Mouse (Mus musculus) intestine, postnatal 0 days (tissue): ENCODE results near the gene Vezf1. TPM values are rescaled to one million over a fixed set of nuclear protein-coding genes. Genes with fewer than 3 reads are reported as not detected.

ENCODE experiments used
- ATAC-seq: fragments of 200-750 bp; cut with Nextera tagmentation; 2 replicates; pipeline ENCODE4 v1.8.0; 2017; ENCODE audit warnings: mild to moderate bottlenecking, moderate TSS enrichment, moderate library complexity
- H3K27ac ChIP-seq: fragments of 300-500 bp; sonication (generic); 2 replicates; pipeline ENCODE4 v1.5.1; 2014; ENCODE audit warnings: mild to moderate bottlenecking, low read depth, low read length, moderate library complexity
- H3K27me3 ChIP-seq: fragments of 300-500 bp; sonication (generic); replicated peaks from 2 replicates; pipeline ENCODE4 v1.6.1; 2014; ENCODE audit warnings: low read length, mixed read lengths; ENCODE audit not compliant: control insufficient read depth, insufficient read depth
- H3K36me3 ChIP-seq: fragments of 300-500 bp; sonication (generic); 2 replicates; pipeline ENCODE4 v1.6.1; 2014; ENCODE audit warnings: mild to moderate bottlenecking, moderate library complexity; ENCODE audit not compliant: control insufficient read depth, insufficient read depth
- H3K4me1 ChIP-seq: fragments of 300-500 bp; sonication (generic); replicated peaks from 2 replicates; pipeline ENCODE4 v1.6.1; 2014; ENCODE audit warnings: antibody characterized with exemption, low read length, mixed read lengths; ENCODE audit not compliant: control insufficient read depth, insufficient read depth
- H3K4me2 ChIP-seq: fragments of 300-500 bp; sonication (generic); replicated peaks from 2 replicates; pipeline ENCODE4 v1.6.1; 2014; ENCODE audit warnings: low read depth, mild to moderate bottlenecking, moderate library complexity
- H3K4me3 ChIP-seq: fragments of 300-500 bp; sonication (generic); 2 replicates; pipeline ENCODE4 v1.5.1; 2014; ENCODE audit warnings: low read depth, low read length
- H3K9ac ChIP-seq: fragments of 300-500 bp; sonication (generic); 2 replicates; pipeline ENCODE4 v1.6.1; 2014; ENCODE audit warnings: mild to moderate bottlenecking, low read depth, low read length
- H3K9me3 ChIP-seq: fragments of 300-500 bp; sonication (generic); 2 replicates; pipeline ENCODE4 v1.6.1; 2016; ENCODE audit warnings: mixed run types; ENCODE audit not compliant: control insufficient read depth
- CTCF ChIP-seq: sonication (generic); IDR thresholded peaks from 2 replicates; pipeline ENCODE4 v1.5.1; 2016; ENCODE audit warnings: low read depth, mild to moderate bottlenecking, control low read depth, antibody characterized with exemption, moderate library complexity
- WGBS: fragments of 180-500 bp; shearing (Covaris S2); extraction: QIAGEN DNeasy Blood & Tissue Kit; methylation state at CpG from one replicate; pipeline ENCODE4 v1.1.7; 2014; 5-methylcytosine and 5-hydroxymethylcytosine counted together
- polyA plus RNA-seq: library from polyadenylated mRNA; unstranded; fragments of >200 nt; fragmentation: Nextera tagmentation; extraction: Ambion mirVana; gene quantifications from 2 replicates; pipeline ENCODE4 v1.2.1, GENCODE M21; 2015

The Vezf1 gene
- polyA plus RNA-seq, 1 experiment from 2014 or later: 16.8 TPM

- Histone ChIP-seq H3K9me3 (no peaks in the 10 kb centered on the region), H3K27me3 (no peaks in the 10 kb centered on the region), H3K27ac (peak overlapping the region; percentile 50), H3K4me1 (no peaks in the 10 kb centered on the region), H3K4me2 (no peak overlapping the region), H3K4me3 (no peak overlapping the region), H3K9ac (no peak overlapping the region), H3K36me3 (no peaks in the 10 kb centered on the region)
- TF ChIP-seq CTCF: no peak
- ATAC-seq: no peak
- 39% methylated on average over 10 of the region's 10 CpGs for WGBS
These were observed 49.4 kb downstream of the Vezf1 start for GRCm38 (mm10) chr11:88117356-88118090.

- Histone ChIP-seq H3K4me2 (no peak overlapping the region), H3K27ac (peak overlapping the region; percentile 50), H3K9me3 (no peaks in the 10 kb centered on the region), H3K4me1 (no peaks in the 10 kb centered on the region), H3K4me3 (no peak overlapping the region), H3K27me3 (no peaks in the 10 kb centered on the region), H3K9ac (no peak overlapping the region), H3K36me3 (no peaks in the 10 kb centered on the region)
- WGBS: 55% methylated on average over 6 of the region's 6 CpGs
- TF ChIP-seq CTCF: no peak
- ATAC-seq: no peak
These were observed 50.0 kb downstream of the Vezf1 start for GRCm38 (mm10) chr11:88118091-88118440.

DNA sequence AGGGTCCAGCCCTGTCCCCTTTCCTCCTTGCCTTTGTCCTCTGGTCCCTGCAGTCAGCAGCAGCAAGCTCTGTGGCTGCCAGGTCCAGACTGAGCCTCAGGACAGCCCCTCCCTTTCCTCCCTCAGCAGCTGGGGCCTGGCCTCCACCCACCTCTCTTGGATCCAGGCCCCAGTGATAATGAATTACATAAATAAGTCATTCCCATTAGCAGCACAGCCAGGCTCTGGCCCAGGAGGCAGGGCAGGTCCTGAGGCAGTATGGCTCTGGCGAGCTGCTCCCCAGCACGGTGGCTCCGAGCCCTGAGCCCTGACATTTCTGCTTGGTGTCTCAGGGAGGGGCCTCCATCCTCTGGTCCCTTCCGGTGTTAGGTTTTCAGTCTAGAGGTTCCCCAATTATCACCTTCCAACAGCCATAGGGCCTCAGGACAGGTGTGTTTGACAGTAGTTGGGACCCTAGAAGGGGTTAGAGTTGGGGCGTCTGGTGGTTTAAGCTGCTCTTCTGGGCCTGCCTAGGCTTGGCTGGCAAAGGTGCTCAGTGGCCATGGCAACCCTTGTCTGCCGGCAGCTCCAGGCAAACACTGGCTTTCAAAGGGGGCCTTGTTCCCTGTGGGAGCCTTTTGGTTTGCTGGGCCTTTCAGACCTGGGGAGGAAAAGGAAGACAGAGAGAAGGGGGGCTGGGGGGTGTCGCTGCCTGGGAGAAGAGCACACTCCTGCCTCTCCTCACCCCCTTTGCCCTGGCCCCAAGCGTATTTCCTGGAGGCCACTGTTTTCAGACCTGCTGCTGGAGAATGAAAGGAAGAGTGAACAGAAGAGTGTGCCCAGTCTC lies 51.0 kb downstream of the Vezf1 start:
- H3K4me1 ChIP-seq: no peaks in the 10 kb centered on the region
- H3K36me3 ChIP-seq: no peaks in the 10 kb centered on the region
- H3K9me3 ChIP-seq: no peaks in the 10 kb centered on the region
- ATAC-seq: peak; percentile 52; the same call in 1 of the 2 replicates
- H3K27ac ChIP-seq: peak overlapping the region; percentile 42; the same call in 1 of the 2 replicates
- no peak overlapping the region for H3K9ac ChIP-seq
- H3K4me3 ChIP-seq: no peak overlapping the region
- 35% methylated on average over 8 of the region's 8 CpGs for WGBS
- 0 out of 2 replicates have a peak overlapping the region, but pooled peaks have one; percentile 10 for H3K4me2 ChIP-seq
- no peaks in the 10 kb centered on the region for H3K27me3 ChIP-seq
- TF ChIP-seq CTCF: no peak

DNA sequence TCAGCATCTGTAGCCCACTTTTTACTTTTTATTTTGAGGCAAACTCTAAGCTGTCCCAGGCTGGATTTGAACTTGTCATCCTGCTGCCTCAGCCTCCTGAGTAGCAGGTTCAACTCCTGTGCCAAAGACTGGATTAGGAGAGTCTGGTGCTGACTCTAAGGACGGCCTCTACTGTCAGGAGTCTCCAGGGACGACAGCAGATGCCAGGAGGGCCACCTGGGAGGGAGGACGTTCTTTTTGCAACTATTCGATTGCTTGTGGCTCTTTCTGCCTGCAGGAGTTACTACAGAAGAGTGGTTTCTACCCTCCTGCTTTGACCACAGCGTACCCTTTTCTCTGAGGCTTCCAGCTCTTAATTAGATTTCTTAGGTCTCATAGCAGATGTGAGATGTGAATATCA lies 54.5 kb downstream of the Vezf1 start:
- no peaks in the 10 kb centered on the region for H3K4me1 ChIP-seq
- H3K9me3 ChIP-seq: no peaks in the 10 kb centered on the region
- no peak overlapping the region for H3K9ac ChIP-seq
- no peak for TF ChIP-seq CTCF
- no peaks in the 10 kb centered on the region for H3K27me3 ChIP-seq
- no peaks in the 10 kb centered on the region for H3K36me3 ChIP-seq
- H3K4me2 ChIP-seq: no peak overlapping the region
- no peak for ATAC-seq
- WGBS: 70% methylated on average over 5 of the region's 5 CpGs
- no peak overlapping the region for H3K27ac ChIP-seq
- H3K4me3 ChIP-seq: no peak overlapping the region

- ATAC-seq: no peak
- Histone ChIP-seq H3K4me3 (no peak overlapping the region), H3K9ac (no peak overlapping the region), H3K9me3 (no peaks in the 10 kb centered on the region), H3K4me2 (no peak overlapping the region), H3K36me3 (no peaks in the 10 kb centered on the region), H3K27me3 (no peaks in the 10 kb centered on the region), H3K27ac (no peak overlapping the region), H3K4me1 (no peaks in the 10 kb centered on the region)
- TF ChIP-seq CTCF: no peak
- 72% methylated on average over 5 of the region's 5 CpGs for WGBS
These were observed 54.9 kb downstream of the Vezf1 start for GRCm38 (mm10) chr11:88123021-88123420.

- H3K4me1 ChIP-seq: no peaks in the 10 kb centered on the region
- no peak overlapping the region for H3K4me2 ChIP-seq
- TF ChIP-seq CTCF: no peak
- no peaks in the 10 kb centered on the region for H3K9me3 ChIP-seq
- H3K27ac ChIP-seq: no peak overlapping the region
- 28% methylated on average over 6 of the region's 6 CpGs for WGBS
- no peaks in the 10 kb centered on the region for H3K36me3 ChIP-seq
- no peak overlapping the region for H3K4me3 ChIP-seq
- no peak overlapping the region for H3K9ac ChIP-seq
- ATAC-seq: no peak
- H3K27me3 ChIP-seq: no peaks in the 10 kb centered on the region
These were observed 55.7 kb downstream of the Vezf1 start for GRCm38 (mm10) chr11:88123731-88124130.
